ENCODE assay signal across 18 mouse cellular contexts in genomic region chr2:158776716-158777115, GRCm38 (mm10). TPM values are rescaled to one million over a fixed set of nuclear protein-coding genes. Genes with fewer than 3 reads are reported as not detected.
DNase-seq lines count a peak whose midpoint lies in the region; ATAC-seq and TF ChIP-seq lines count a peak whose summit lies in the region.
"Had no signal": no experiment of that assay in that cellular context is flagged by ENCODE, and none has a peak within 500 bp of the region (broad histone marks: within the 10 kb centered on the region; RNA-seq: fewer than 3 reads in every experiment).

No protein-coding gene starts in this region.

- TF ChIP-seq EP300 in stomach, postnatal 0 days (optimal IDR thresholded peaks at IDR 0.05) = no peak

- no peak overlapping the region; the same call in 1 of the 2 replicates for H3K4me2 ChIP-seq in heart, embryonic 12.5 days
- no peak overlapping the region for H3K4me2 ChIP-seq in lung, embryonic 15.5 days
- H3K4me2 ChIP-seq in stomach, postnatal 0 days (replicated peaks; ENCODE audit: low read depth) = no peak overlapping the region
- H3K4me2 ChIP-seq: embryonic facial prominence, embryonic 15.5 days; forebrain, embryonic 15.5 days; liver, embryonic 11.5 days had no signal

- 86% methylated on average over 4 of the region's 4 CpGs for WGBS in heart, embryonic 12.5 days
- WGBS in lung, embryonic 15.5 days = 76% methylated on average over 4 of the region's 4 CpGs
- WGBS in stomach, postnatal 0 days = 66% methylated on average over 4 of the region's 4 CpGs

- peaks cover 30% of the 10 kb centered on the region for H3K36me3 ChIP-seq in heart, embryonic 12.5 days
- H3K36me3 ChIP-seq in lung, embryonic 15.5 days = peaks cover 29% of the 10 kb centered on the region
- H3K36me3 ChIP-seq in stomach, postnatal 0 days (ENCODE audit: control insufficient read depth, insufficient read depth, low read length) = peaks cover 3% of the 10 kb centered on the region
- H3K36me3 ChIP-seq: forebrain, embryonic 15.5 days had no signal

- no peak for ATAC-seq in cerebellum, adult (ENCODE audit: insufficient number of reproducible peaks, low FRiP score, low TSS enrichment)
- ATAC-seq in heart, embryonic 12.5 days (ENCODE audit: insufficient number of reproducible peaks, low FRiP score) = no peak
- no peak for ATAC-seq in lung, embryonic 15.5 days (ENCODE audit: borderline replicate concordance, extremely low read depth, low FRiP score, low TSS enrichment)
- no peak for ATAC-seq in stomach, postnatal 0 days (ENCODE audit: low FRiP score, low TSS enrichment)
- ATAC-seq: forebrain, embryonic 15.5 days; midbrain, embryonic 16.5 days had no signal

- intact Hi-C loops in heart, postnatal 36 days (cut with DNase I) = no loop called here

- no peak overlapping the region for H3K27ac ChIP-seq in heart, embryonic 12.5 days (ENCODE audit: poor library complexity, severe bottlenecking)
- peak overlapping the region; percentile 55; the same call in 1 of the 2 replicates for H3K27ac ChIP-seq in lung, embryonic 15.5 days
- H3K27ac ChIP-seq in stomach, postnatal 0 days (replicated peaks) = 0 out of 2 replicates have a peak overlapping the region, but pooled peaks have one; percentile 40
- H3K27ac ChIP-seq: embryonic facial prominence, embryonic 15.5 days; forebrain, embryonic 15.5 days had no signal

- H3K4me1 ChIP-seq in heart, embryonic 12.5 days (replicated peaks) = peaks cover 57% of the 10 kb centered on the region
- H3K4me1 ChIP-seq in lung, embryonic 15.5 days = peaks cover 58% of the 10 kb centered on the region
- H3K4me1 ChIP-seq in stomach, postnatal 0 days (replicated peaks; ENCODE audit: control insufficient read depth, insufficient read depth) = peaks cover 10% of the 10 kb centered on the region

- TF ChIP-seq CTCF in stomach, postnatal 0 days (IDR thresholded peaks at IDR 0.05; ENCODE audit: low read depth) = no peak

- no peak overlapping the region for H3K4me3 ChIP-seq in heart, embryonic 12.5 days
- no peak overlapping the region for H3K4me3 ChIP-seq in lung, embryonic 15.5 days
- H3K4me3 ChIP-seq in stomach, postnatal 0 days (ENCODE audit: low read depth, low read length) = no peak overlapping the region
- H3K4me3 ChIP-seq: embryonic facial prominence, embryonic 15.5 days; forebrain, embryonic 15.5 days had no signal

- H3K9ac ChIP-seq in heart, embryonic 12.5 days = peak overlapping the region; percentile 35; the same call in 1 of the 2 replicates
- no peak overlapping the region for H3K9ac ChIP-seq in lung, embryonic 15.5 days
- no peak overlapping the region for H3K9ac ChIP-seq in stomach, postnatal 0 days (ENCODE audit: low read length)
- H3K9ac ChIP-seq: embryonic facial prominence, embryonic 15.5 days; forebrain, embryonic 15.5 days; lung, embryonic 14.5 days had no signal

- peak; percentile 69 to 79 for DNase-seq in cerebellum, postnatal 14 days
- DNase-seq in heart, postnatal 36 days = no peak
- no peak for DNase-seq in lung, adult 18-20 months
- no peak for DNase-seq in stomach, postnatal 0 days (ENCODE audit: low spot score)
- DNase-seq: adrenal gland, adult 8-10 months; cerebellum, adult 8-10 months; embryo, embryonic 11 days; kidney, adult 8-10 months; kidney, postnatal 36 days; lung, embryonic 14.5 days; thymus, postnatal 4 days had no signal

- H3K27me3 ChIP-seq in heart, embryonic 12.5 days (replicated peaks) = no peaks in the 10 kb centered on the region
- no peaks in the 10 kb centered on the region for H3K27me3 ChIP-seq in lung, embryonic 15.5 days
- H3K27me3 ChIP-seq in stomach, postnatal 0 days (ENCODE audit: control insufficient read depth, insufficient read depth, low read length) = no peaks in the 10 kb centered on the region
- H3K27me3 ChIP-seq: embryonic facial prominence, embryonic 15.5 days; forebrain, embryonic 15.5 days had no signal

- no peaks in the 10 kb centered on the region for H3K9me3 ChIP-seq in heart, embryonic 12.5 days (replicated peaks)
- no peaks in the 10 kb centered on the region for H3K9me3 ChIP-seq in lung, embryonic 15.5 days
- no peaks in the 10 kb centered on the region for H3K9me3 ChIP-seq in stomach, postnatal 0 days (ENCODE audit: control insufficient read depth, low read length)
- H3K9me3 ChIP-seq: embryonic facial prominence, embryonic 15.5 days; forebrain, embryonic 15.5 days had no signal

RNA-seq across cellular contexts. Expression of gene Fam83d, which starts 8.8 kb away (rescaled TPM):
- polyA plus RNA-seq in heart, embryonic 12.5 days (2016; fragmentation: Nextera tagmentation; extraction: Ambion mirVana) = 59.7 and 65.2 TPM in 2 replicates
- total RNA-seq in heart, postnatal 36 days (2021) = 1 to 10 TPM; 1.0 to 1.5 TPM
- 66.0 and 71.8 TPM in 2 replicates for polyA plus RNA-seq in lung, embryonic 15.5 days (2015; fragmentation: Nextera tagmentation; extraction: Ambion mirVana)
- 61.1 and 61.3 TPM in 2 replicates for polyA plus RNA-seq in stomach, postnatal 0 days (2015; fragmentation: Nextera tagmentation; extraction: Ambion mirVana)

RNA-seq across cellular contexts. Expression of gene Dhx35, which starts 17.9 kb away (rescaled TPM):
- 14.1 and 14.9 TPM in 2 replicates for polyA plus RNA-seq in heart, embryonic 12.5 days (2016; fragmentation: Nextera tagmentation; extraction: Ambion mirVana)
- total RNA-seq in heart, postnatal 36 days (2021) = 10 to 100 TPM; 16.9 to 18.4 TPM
- 14.1 and 15.7 TPM in 2 replicates for polyA plus RNA-seq in lung, embryonic 15.5 days (2015; fragmentation: Nextera tagmentation; extraction: Ambion mirVana)
- polyA plus RNA-seq in stomach, postnatal 0 days (2015; fragmentation: Nextera tagmentation; extraction: Ambion mirVana) = 5.6 and 6.5 TPM in 2 replicates

Comparison
In these comparisons a context has a peak if more than half of its experiments do, and no peak if none do; other contexts are left out.
1. DNase-seq: peak in cerebellum, postnatal 14 days (2 of 2); none in heart, postnatal 36 days (0 of 2), lung, adult 18-20 months (0 of 2) and stomach, postnatal 0 days (single experiment).